Mouse (Mus musculus) G1E-ER4 (cell line): ENCODE results near the gene Pcnp. TPM values are rescaled to one million over a fixed set of nuclear protein-coding genes. Genes with fewer than 3 reads are reported as not detected.
A peak's percentile ranks its signal among the peaks of the same experiment; 100 is the strongest.

ENCODE experiments used
- GATA1 ChIP-seq: IDR thresholded peaks from one replicate; pipeline ENCODE4 v1.8.0; 2012; ENCODE audit warnings: low read length, inconsistent platforms
- polyA plus RNA-seq: library from polyadenylated mRNA; stranded (reverse); fragments of >175 nt; gene quantifications from 2 replicates; pipeline ENCODE4 v1.2.3, GENCODE M21; 2012

Pcnp gene
- 47.3 and 79.0 TPM in 2 replicates for polyA plus RNA-seq

DNA sequence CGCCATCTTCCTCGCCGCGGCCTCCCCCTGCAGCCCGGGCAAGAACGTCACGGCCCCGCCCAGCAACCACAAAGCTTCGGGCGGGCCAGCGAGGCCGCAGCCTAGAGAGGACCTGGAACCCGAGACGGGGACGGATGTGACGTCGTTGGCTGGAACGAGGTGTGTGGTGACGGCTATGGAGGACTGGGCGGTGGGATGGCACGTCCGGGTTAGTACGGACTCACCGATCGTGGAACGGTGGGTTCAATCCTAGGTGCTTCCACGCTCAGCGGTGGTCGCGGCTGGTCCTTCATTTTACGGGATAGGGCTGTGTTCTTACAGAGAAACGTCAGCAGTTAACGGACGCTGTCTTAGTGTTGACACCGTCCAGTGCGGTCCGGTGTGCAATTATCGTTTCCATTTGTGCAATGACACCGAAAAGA, at the start of gene Pcnp:
Pcnp (minus strand) TSS at position 79 of the 422 bp plus-strand sequence.
- no peak for TF ChIP-seq GATA1

DNA sequence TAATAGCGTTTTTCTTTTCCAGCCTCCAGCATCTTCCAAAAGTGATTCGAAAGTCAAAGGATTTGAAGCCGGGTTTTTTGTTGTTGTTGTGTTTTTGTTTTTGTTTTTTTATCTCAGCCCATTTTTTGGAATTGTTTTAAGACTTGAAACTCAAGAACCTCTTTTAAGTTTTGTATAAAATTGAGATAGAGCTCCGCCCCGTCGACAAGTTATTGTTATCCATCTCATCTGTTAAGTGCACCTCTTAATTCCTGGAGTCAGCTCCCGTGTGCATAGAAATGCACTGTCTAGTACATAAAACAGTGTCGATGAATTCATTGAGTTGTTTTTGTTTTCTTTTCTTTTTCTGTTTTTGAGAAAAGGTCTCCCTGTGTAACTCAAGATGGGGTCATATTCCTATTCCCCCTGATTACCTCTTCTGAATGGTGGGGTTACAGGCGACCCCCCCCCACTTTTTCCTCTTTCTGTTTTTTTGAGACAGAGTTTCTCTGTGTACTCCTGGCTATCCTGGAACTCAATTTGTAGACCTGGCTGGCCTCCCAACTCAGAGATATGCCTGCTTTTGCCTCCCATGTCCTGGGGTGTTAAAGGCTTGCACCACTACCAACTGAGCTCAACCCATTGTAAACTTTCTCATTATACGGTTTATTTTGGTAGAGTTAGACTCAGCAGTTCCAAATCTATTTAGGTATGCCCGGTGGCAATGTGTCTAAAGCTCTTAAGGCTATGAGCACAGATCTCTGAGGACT, 46.8 kb upstream of the Pcnp start:
- no peak for TF ChIP-seq GATA1

DNA sequence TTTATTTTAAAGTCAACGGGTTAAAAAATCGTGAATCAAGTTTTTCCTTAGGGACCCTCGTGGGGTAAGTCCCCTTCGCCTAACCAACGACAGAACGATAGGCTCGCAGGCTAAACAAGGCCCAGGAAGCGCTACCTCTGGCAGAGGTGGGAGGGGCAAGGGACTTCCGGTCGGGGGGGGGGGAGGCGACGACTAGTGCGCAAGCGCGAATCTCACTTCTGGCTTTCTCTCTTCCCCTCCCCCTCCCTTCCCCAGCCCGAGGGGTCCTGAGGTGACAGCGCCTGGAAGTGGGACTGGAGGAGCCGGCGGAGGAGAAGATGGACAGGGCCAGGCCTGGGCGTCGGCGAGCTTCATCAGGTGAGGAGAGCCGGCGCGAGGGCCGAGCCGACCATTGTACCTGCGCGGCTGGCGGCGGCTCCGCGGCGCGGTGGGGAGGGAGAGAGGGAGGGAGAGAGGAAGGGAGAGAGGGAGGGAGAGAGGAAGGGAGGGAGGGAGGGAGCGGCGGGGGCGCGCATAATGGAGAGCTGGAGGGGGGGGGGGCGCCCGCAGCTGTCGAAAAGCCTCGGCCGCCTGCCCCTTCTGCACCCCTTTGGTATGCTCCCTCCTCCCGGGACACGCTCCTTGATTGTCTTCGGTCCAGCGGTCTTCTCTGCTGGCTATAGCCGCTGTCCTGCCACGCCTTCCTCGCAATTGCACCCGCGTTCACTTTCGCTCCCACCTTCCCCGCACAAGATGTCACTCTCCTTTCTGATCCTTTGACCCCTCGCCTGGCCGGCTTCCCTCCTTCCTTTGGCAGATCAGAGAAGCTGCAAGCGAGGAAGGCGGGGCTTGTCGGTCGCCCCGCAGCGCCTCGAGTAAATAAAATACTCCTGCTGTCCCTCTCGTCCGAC, 45.9 kb upstream of the Pcnp start:
- TF ChIP-seq GATA1, result no peak

DNA sequence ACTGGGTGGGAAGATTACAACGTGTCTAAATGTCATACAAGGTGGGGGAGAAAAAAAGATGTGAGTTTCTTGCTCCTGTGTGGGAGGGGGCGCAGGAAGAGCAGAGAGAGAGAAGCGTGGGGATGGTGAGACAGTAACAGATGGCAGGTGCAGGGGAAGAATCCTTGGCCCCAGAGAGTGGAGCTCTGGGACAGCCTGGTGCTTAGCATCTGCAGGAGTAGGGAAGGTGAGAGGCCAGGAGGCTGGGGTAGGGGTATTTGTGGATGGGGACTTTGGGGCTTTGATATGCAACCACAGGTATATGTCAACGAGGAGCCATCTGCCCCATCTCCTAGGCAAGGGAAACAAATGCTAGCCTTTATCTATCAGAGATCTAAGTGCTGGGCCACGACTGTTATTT, 45.0 kb upstream of the Pcnp start:
- no peak for TF ChIP-seq GATA1

DNA sequence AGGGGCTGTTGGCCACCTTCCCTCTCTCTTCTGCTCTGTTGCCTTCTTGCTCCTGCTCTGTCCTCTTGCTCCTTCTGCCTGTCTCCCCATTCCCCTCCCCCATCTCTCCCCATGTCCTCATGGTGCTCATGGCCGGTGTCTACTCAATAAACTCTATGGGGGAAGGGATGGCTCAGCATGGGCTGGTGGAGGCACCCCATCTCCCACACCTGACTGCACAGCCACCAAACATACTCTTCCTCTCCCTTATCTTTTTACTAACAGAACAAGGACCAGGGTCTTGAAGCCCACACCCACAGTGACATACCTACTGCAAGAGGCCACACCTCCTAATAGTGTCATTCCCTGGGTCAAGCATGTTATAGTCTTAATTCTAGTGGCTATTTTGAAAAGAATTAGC, 44.6 kb upstream of the Pcnp start:
- no peak for TF ChIP-seq GATA1

DNA sequence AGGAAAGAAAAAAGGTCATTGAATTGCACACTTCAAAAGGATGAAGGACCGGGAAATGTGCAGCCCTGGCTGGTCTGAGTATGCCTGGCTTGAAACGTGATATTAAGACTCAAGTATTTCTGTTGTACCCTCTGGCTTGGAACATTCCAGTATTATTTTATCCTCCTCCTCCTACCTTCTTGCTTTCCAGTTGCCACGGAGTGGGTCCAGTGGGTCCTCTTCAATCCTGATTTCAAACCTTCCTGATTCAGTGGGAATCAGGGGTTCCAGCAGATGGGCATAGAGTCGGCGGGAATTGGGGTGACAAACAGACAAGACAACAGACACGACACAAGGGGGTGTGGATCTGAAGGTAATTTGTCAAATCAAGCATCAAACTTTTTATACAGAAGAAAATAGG, 43.0 kb upstream of the Pcnp start:
- TF ChIP-seq GATA1, result no peak

DNA sequence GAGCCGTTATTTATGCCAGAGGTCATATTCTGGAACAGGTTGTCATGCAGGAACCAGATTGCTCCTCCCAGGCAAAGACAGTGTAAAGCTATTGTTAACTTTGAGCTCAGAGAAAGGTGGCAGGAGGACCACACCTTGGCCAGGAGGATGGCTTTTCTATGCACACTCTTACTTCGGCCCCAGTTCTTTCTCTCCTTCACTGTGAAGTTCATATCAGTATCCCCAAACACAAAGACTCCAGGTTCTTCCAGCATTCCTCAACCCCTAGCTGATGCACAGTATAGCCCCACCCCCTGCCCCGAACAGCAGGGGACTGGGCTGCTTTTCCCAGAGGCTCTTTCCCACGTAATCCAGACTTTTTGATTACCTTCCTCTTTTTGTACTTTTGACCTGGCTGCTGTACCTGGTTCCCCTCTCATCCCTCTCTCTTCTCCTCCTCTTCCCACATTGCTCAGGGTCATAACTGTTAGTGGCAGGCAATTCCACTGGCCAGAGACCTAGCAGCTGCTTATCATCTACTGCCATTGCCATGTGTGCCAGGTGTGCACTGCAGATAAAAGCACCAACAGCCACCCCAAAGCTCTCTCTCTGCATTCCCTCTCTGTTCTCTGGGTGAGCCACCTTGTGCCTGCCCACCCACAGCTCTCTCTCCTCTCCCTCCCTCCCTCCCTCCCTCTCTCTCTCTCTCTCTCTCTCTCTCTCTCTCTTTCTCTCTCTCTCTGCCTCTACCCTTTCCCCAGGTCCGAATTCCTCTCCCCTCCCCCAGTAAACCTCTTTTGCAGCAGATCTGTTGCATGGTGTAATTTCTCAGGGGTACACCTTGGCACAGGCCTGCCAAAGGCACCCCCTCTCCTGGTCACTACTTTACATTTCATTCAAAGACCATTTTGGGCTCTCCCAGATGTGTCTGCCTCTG, 42.0 kb upstream of the Pcnp start:
- TF ChIP-seq GATA1, result peak; percentile 65

DNA sequence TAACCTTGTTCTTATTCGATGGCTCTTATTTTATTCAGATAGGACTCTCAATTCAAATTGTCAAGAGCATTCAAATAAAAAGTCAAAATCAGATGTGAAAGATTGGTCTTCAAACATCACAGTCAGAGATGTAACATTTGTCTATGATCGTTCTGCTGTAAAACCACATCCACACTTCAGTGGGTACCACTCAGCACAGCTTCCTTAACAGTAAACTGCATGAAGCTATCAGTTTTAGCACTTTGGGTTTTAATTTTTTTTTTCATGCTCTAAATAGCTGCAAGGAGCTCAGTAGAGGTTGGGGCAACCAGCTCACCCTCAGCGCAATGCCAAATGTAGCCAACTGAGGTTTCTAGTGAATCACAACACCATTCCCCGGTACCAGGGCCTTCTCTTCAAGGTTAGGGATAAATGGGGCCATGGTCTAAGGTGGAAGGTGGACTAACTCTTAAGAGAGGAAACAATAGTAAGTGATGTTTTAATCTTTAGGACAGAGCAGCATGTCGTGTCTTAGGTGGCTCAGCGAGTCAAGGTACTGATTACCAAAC, 39.1 kb upstream of the Pcnp start:
- no peak for TF ChIP-seq GATA1

DNA sequence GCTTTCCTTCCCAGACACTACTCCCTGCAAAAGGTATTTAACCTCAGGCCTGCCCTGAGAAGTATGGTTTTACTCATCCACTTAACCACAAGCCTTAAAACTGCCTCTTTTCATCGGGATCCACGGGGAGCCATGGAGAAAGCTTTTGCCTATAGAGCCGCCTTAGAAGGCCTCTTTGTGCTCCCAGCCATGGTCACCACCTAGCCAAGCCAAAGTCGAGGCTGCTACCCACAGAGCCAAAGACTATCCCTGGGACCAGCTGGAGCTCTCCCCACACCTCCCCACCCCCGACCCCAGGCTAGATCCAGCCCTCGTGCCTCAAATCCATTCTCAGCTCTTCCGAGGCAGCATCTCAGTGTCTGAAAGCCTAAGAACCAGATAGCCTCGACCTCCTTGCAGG, 36.6 kb upstream of the Pcnp start:
- no peak for TF ChIP-seq GATA1

DNA sequence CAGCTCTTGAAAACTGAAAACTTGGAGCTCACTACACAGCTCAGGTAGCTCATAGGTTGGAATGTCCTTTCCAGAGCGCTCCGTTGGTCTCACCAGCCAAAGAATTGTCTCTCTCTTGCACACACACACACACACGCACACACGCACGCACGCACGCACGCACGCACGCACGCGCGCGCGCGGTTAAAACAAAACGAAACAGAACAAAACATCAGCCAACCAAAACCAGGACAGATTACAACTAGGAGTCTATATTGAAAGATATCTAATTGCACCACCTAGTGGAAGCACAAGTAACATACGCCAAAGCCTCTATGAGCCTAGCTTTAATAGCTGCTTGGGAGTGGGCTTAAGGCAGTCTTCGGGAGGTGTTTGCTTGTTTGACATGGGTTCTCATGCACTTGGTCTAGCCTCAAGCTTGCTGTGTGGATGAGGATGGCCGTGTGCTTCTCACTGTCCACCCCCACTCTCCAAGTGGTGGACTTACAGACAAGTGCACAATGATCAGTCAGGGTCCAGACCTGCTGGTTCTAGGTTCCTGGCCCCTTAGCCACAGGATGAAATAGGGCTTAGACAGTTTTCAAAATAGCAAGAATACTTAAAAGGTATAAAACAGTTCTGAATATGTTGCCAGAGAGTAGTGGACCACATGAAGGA, 34.9 kb upstream of the Pcnp start:
- no peak for TF ChIP-seq GATA1

DNA sequence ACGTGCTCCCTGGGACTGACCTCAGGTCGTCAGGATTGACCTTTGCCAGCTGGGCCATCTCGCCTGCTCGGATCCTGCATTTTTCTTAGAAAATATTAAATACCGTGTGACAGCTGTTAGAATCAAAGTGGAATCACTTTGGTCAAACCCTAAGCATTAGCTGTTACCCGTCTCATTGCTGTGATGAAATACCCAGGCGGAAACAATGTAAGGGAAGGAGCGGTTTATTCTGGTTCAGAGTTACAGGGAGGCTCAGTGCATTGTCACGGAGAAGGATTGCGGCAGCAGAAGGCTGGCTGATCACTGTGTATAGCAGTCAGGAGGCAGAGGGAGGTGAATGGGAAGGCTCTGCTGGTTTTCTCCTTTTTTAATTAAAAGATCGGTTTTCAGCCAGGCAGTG, 33.4 kb upstream of the Pcnp start:
- no peak for TF ChIP-seq GATA1

DNA sequence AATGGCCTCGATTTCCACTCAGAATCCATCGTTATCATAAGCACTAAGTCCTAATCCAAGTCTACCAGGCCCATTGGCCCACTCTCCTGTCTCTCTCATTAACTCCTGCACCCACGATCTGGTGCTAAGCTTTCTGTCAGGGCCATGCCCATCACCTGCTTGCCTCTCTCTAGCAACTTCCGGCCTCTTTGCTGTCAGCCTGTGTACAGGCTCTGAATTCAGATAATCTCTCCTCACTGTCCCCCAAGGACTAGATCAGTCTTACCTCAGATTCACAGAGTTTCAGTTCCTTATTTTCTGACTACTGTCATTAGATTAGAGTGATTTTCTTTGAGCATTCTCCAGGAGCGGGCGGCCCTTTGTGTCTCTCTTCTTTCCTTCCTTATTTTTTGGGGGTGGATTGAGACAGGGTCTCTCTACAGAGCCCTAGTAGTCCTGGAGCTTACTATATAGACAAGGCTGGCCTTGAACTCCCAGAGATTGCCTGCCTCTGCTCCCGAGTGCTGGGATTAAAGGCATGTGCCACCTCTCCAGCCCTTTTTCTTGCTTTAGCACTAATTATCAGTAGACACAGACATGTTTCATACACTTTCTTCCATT, 32.6 kb upstream of the Pcnp start:
- TF ChIP-seq GATA1, result no peak

DNA sequence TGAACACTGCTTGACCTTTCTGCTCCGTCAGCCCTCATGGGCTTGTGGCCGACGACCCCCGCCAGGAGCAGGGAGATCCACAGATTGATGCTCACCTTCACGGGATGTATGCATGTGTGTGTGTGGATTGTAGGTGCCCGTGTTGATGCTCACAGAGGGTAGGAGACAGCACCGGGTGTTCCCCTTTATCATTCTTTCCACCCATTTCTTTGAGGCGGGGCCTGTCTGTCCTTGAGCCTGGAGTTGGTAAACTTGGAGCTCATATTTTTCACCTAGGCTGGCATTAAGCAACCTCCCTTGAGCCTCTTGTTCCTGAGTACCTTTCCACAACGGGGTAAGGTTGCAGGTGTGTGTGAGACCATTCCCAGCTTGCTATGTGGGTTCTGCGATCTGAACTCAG, 28.6 kb upstream of the Pcnp start:
- TF ChIP-seq GATA1, result no peak

DNA sequence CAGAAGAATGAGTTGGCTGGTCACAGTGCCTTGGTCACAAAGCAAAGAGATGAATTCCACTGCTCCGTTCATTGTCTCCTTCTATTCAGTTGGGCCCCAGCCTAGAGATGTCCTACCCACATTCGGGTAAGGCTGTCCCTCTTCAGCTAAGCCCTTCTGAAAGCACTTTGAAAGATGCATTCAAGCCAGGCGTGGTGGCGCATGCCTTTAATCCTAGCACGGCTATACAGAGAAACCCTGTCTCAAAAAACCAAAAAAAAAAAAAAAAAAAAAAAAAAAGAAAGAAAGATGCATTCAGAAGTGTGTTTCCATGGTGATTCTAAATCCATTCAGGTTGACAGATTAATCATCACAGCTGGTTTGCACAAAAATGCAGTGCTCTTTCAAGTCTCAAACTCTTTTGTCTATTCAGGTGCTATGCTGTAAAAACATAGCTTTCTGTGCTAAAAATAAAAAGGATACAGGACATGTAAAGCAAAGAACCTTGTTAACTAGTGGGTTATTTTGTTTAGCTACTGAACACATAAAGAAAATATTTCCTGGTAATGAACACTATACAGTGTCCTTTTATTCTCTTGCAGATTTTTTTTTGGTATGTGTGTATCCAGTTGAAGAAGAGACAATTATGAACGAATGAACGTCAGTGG, 27.5 kb upstream of the Pcnp start:
- no peak for TF ChIP-seq GATA1
